Mouse (Mus musculus) lung, postnatal 0 days (tissue): Measurements from ENCODE around the gene Rps6kb2.

ENCODE experiments used
- CTCF ChIP-seq: IDR thresholded peaks from 2 replicates; pipeline ENCODE4 v1.5.1; 2016; ENCODE audit warnings: antibody characterized with exemption, mild to moderate bottlenecking
- EP300 ChIP-seq: IDR thresholded peaks from 2 replicates; pipeline ENCODE4 v1.6.1; 2016; ENCODE audit warnings: antibody characterized with exemption, mild to moderate bottlenecking, control low read depth

DNA sequence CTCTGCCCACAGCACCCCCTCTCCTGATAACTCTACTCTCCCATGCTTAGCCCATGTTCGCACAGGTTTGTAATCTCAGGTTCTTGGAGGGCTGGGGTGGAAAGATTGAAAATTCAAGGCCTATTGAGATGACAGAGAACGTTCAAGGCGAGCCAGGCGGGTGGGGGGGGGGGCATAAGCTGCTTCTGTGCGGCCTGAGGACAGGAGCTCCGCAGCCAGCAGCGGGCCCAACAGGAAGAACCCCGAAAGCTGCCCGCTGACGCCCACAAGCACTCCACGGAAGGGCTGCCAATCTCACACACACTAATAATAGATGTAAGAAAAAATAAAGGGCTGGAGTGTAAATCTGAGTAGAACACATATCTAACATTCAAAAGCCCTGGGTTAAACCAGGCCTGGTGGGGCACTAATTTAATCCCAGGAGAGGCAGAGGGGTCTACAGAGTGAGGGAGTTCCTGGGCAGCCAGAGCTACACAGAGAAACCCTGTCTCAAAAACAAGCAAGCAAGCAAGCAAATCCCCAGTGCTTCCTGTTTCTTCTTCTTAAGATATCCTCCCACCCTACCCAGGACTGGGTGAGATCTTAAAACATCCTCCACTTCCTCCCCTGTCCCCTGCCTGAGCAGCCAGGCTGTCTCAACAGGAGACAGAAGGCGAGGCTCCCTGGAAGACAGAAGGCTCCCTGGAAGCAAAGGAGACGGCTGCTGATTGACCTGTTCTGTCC lies 40.6 kb upstream of the Rps6kb2 start:
- no peak for TF ChIP-seq CTCF
- peak; percentile 49 for TF ChIP-seq EP300
